Mouse (Mus musculus) limb, embryonic 10.5 days (tissue): ENCODE data around the gene Hoxa1. TPM values are rescaled to one million over a fixed set of nuclear protein-coding genes. Genes with fewer than 3 reads are reported as not detected.

Experiments
- DNase-seq: peaks from one replicate; pipeline ENCODE4 v3.0.0-alpha.2; 2017; ENCODE audit warnings: low spot score
- H3K27ac ChIP-seq: fragments of 300-500 bp; sonication (generic); 2 replicates; pipeline ENCODE4 v1.5.1; 2016; ENCODE audit warnings: mild to moderate bottlenecking
- H3K27me3 ChIP-seq: fragments of 300-500 bp; sonication (generic); 2 replicates; pipeline ENCODE4 v1.6.1; 2016; ENCODE audit warnings: low read depth, mild to moderate bottlenecking; ENCODE audit not compliant: poor library complexity, severe bottlenecking
- H3K36me3 ChIP-seq: fragments of 300-500 bp; sonication (generic); 2 replicates; pipeline ENCODE4 v1.6.1; 2016; ENCODE audit warnings: mild to moderate bottlenecking, moderate library complexity
- H3K4me1 ChIP-seq: fragments of 300-500 bp; sonication (generic); 2 replicates; pipeline ENCODE4 v1.6.1; 2016
- H3K4me3 ChIP-seq: fragments of 300-500 bp; sonication (generic); 2 replicates; pipeline ENCODE4 v1.5.1; 2016; ENCODE audit warnings: mild to moderate bottlenecking, moderate library complexity
- H3K9me3 ChIP-seq: fragments of 300-500 bp; sonication (generic); replicated peaks from 2 replicates; pipeline ENCODE4 v1.6.1; 2016; ENCODE audit warnings: mild to moderate bottlenecking
- WGBS: fragments of 180-500 bp; shearing (Covaris S2); methylation state at CpG from one replicate; pipeline ENCODE4 v1.1.7; 2016; 5-methylcytosine and 5-hydroxymethylcytosine counted together
- polyA plus RNA-seq: library from polyadenylated mRNA; unstranded; fragments of >200 nt; fragmentation: Nextera tagmentation; extraction: Ambion mirVana; gene quantifications from 2 replicates; pipeline ENCODE4 v1.2.1, GENCODE M21; 2016

Hoxa1 gene
- polyA plus RNA-seq, 1 experiment from 2014 or later = 1.3 TPM

DNA sequence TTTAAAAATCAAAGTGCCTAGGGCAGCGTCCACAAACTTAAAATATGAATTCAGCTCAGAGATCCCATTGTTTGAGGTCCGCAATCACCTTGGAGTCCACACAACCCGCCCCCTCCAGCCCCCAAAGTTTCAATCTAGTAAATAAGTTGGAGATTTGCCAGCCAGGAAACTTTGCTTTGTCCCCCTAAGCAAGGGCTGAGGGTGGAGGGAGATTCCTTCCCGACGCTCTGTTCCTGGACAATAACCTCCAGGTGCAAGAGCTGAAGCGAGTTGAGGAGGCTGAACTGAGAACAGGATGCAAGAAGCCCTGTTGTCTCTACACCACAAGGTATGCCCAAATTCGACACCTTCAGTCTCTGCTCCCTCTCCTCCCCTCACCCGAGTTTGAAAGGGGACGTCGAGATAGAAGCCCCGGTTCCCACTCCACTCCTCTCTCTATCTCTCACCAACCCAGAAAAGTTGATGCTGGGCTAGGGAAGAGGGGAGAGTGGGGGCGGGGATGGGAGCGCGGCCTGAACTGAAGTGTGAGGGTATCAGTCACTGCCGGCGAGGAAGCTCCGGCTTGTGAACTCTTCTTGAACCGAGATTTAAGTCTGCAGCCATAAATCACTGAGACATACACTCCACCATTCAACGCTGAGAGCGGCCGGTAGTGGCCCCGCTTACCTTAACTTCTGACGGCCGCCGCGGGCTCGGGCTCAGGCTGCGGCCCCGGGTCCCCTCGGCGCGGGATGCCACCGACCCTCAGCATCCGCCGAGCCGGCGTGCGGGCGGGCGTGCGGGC lies 17.0 kb upstream of the Hoxa1 start:
- Histone ChIP-seq H3K9me3 (no peaks in the 10 kb centered on the region), H3K4me3 (peak overlapping the region; percentile 65), H3K4me1 (peaks cover 100% of the 10 kb centered on the region), H3K36me3 (peaks cover 13% of the 10 kb centered on the region), H3K27ac (peak overlapping the region; percentile 90), H3K27me3 (peaks cover 85% of the 10 kb centered on the region)
- peak; percentile 76 for DNase-seq
- 1% methylated on average over 40 of the region's 41 CpGs for WGBS

DNA sequence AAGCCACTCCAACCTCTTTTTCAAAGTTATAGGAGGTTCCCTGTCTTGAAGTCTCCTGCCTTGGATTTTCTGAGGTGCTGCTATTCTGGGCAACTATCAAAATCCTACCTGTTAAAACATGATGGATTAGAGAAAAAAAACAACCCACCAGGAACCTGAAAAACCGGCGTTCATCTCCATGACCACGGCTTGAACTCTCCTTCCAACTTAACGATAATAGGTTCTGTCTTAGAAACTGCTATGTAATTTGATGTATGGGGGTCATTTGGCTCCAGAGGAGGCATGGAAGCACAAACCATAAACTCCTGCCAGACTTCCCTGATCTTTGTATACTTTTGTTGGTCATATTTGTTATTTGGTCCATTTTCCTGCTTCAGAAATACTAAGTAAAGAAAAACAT lies 15.5 kb upstream of the Hoxa1 start:
- Histone ChIP-seq H3K27ac (peak overlapping the region; percentile 81; the same call in 1 of the 2 replicates), H3K36me3 (peaks cover 20% of the 10 kb centered on the region), H3K27me3 (peaks cover 77% of the 10 kb centered on the region), H3K4me3 (peak overlapping the region; percentile 47; the same call in 1 of the 2 replicates), H3K4me1 (peaks cover 98% of the 10 kb centered on the region), H3K9me3 (no peaks in the 10 kb centered on the region)
- peak; percentile 39 for DNase-seq
- WGBS = 0% methylated on average over 4 of the region's 4 CpGs

DNA sequence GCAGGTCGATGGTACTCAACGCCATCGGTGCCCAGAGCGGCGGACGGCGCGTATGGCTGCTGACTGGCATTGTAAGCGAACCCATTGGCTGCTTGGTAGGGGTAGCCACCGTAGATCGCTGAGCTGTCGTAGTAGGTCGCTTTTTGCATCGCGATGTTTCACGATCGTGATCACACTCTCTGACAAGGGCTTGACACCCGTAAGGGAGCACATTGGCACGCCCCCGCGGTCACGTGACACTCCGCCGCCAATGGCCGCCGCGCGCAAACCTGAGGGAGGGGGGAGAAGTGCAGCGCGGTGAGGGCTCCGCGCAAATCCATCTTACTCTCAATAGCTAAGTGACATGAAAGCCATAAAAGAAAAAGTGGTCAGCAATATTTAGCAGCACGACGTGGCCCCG lies 14.4 kb upstream of the Hoxa1 start:
- peak overlapping the region; percentile 47 for H3K4me3 ChIP-seq
- no peaks in the 10 kb centered on the region for H3K9me3 ChIP-seq
- peaks cover 21% of the 10 kb centered on the region for H3K36me3 ChIP-seq
- peaks cover 98% of the 10 kb centered on the region for H3K4me1 ChIP-seq
- H3K27me3 ChIP-seq = peaks cover 77% of the 10 kb centered on the region
- under 1% methylated on average over 35 of the region's 35 CpGs for WGBS
- peak; percentile 97 for DNase-seq
- peak overlapping the region; percentile 81 for H3K27ac ChIP-seq

DNA sequence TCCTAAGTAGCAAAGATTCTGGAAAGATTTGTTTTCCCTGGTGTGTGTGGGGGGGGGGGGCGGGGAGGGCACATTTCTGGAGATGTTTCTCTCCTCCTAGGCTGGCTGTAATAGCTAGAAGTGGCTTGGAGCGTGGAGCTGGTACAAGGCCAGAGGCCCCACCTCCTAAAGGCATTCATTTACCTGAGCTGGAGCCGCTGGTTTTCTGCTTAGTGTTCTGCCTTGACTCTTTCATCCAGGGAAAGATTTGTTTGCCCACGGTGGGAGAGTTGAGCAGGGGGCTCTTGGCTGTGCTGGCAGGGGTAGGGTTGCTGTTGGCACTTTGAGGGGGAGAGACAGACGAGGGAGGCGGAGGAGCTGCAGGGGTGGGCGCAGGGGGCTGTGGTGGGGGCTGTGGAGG lies 13.8 kb upstream of the Hoxa1 start:
- Histone ChIP-seq H3K27me3 (peaks cover 77% of the 10 kb centered on the region), H3K36me3 (peaks cover 21% of the 10 kb centered on the region), H3K9me3 (no peaks in the 10 kb centered on the region), H3K27ac (peak overlapping the region; percentile 81), H3K4me1 (peaks cover 98% of the 10 kb centered on the region), H3K4me3 (peak overlapping the region; percentile 47)
- DNase-seq = peak; percentile 40
- WGBS = 13% methylated on average over 7 of the region's 7 CpGs

DNA sequence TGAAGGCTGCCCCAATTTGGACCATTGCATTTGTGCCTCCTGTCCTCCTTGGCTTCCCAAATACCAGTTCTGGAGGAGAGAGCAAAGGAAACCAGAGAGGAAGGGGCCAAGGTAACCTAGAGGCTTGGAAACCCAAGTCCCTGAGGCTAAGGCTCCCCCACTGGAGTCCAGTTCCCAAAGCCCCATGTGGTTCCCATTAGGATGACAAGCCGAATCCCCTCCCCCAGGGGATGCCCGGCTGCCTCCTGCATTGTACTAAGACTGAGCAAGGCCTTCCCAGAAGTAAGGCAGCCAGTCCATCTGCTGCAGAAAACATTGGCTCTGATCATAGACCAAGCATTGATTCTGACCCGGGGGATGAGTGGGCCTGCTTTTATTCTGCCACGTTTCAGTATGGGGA lies 13.2 kb upstream of the Hoxa1 start:
- 3% methylated on average over 4 of the region's 4 CpGs for WGBS
- peak overlapping the region; percentile 47 for H3K4me3 ChIP-seq
- peak; percentile 82 for DNase-seq

DNA sequence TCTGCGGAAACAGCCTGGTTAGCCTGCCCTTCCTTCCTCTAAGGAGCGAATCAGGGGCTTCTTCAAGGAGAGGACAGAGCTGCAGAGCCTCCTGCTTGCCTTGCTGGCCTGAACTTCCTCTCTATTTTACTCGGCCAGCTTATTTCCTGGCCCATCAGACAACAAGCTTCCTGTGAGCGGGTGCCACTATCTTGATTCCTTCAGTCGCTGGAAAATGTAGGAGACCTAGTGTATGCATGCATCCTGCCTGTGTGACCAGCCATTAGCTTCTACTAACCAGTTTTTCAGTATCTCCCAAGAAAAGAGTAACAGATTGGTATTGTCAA lies 12.7 kb upstream of the Hoxa1 start:
- Histone ChIP-seq H3K27ac (peak overlapping the region; percentile 81), H3K9me3 (no peaks in the 10 kb centered on the region), H3K27me3 (peaks cover 80% of the 10 kb centered on the region), H3K4me3 (peak overlapping the region; percentile 47), H3K4me1 (peaks cover 98% of the 10 kb centered on the region), H3K36me3 (peaks cover 21% of the 10 kb centered on the region)
- WGBS = 18% methylated on average over 5 of the region's 5 CpGs
- no peak for DNase-seq

More for the DNA sequence above, 13.2 kb upstream of the Hoxa1 start:
- Histone ChIP-seq H3K27me3 (peaks cover 79% of the 10 kb centered on the region), H3K9me3 (no peaks in the 10 kb centered on the region), H3K27ac (peak overlapping the region; percentile 81), H3K36me3 (peaks cover 21% of the 10 kb centered on the region), H3K4me1 (peaks cover 98% of the 10 kb centered on the region)

DNA sequence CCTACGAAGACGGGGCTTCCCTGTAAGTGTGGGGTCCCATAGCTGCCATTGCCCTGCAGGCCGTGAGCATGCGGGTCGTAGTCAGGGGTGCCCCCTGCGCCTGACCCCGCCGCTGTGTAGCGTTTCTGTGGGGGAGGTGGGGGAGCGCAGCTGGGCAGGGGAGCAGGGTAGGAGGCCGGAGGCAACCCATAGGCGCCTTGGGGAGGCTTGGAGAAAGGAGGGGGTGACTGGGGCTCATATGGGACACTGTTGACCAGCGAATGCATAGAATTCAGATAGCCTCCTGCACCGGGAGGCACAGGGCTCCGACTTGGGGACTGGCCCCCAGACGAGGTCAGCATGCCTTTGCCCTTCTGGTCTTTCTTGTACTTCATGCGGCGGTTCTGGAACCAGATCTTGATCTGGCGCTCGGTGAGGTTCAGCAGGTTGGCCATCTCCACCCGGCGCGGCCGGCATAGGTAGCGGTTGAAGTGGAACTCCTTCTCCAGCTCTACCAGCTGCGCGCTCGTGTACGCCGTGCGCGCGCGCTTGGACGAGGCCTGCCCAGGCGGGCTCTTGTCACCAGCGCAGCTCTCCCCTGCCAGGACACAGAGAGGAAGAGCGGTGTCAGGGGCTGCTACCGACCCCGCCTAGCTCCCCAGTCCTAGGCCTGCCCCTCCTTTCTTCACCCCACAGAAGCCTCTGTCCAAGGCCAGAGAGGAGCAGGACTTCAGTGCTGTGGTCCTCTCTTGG lies 12.2 kb upstream of the Hoxa1 start:
- Histone ChIP-seq H3K4me3 (peak overlapping the region; percentile 47), H3K27me3 (peaks cover 75% of the 10 kb centered on the region), H3K4me1 (peaks cover 98% of the 10 kb centered on the region), H3K27ac (peak overlapping the region; percentile 81), H3K9me3 (no peaks in the 10 kb centered on the region), H3K36me3 (peaks cover 21% of the 10 kb centered on the region)
- DNase-seq = peak; percentile 70
- WGBS = 4% methylated on average over 40 of the region's 40 CpGs

DNA sequence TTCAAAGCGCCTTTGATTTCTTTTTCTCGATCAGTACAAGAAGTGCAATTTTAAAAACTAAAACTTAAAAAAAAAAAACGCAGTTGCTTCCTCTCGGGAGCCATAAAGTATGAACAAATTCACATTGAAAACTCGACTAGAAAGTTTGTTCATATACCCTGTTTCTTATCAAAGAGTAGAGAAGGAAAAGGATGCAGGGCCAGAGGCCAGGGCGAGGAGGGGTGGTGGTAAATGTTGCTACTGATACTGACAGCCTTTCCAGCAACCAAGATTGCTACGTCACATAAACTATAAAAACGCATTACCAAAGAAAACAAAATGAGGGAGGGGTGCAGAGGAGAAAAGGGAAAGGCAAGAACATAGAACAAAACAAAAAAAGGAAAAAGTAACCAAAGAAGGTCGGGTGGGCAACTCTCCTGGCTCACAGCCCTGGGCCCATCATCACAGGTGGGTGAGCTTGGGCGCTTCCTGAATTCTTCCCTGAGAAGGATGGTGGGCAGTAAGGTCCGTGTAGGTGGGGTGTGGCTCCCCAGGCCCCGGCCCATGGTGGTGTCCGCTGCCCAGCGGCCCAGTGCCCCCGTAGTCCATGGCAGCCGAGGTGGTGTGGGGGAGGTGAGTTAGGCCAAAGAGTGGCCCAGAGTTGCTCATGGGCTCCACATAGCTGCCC lies 11.5 kb upstream of the Hoxa1 start:
- Histone ChIP-seq H3K36me3 (peaks cover 21% of the 10 kb centered on the region), H3K27me3 (peaks cover 72% of the 10 kb centered on the region), H3K27ac (peak overlapping the region; percentile 81), H3K4me1 (peaks cover 98% of the 10 kb centered on the region), H3K4me3 (peak overlapping the region; percentile 47), H3K9me3 (no peaks in the 10 kb centered on the region)
- 18% methylated on average over 16 of the region's 16 CpGs for WGBS
- DNase-seq = no peak

DNA sequence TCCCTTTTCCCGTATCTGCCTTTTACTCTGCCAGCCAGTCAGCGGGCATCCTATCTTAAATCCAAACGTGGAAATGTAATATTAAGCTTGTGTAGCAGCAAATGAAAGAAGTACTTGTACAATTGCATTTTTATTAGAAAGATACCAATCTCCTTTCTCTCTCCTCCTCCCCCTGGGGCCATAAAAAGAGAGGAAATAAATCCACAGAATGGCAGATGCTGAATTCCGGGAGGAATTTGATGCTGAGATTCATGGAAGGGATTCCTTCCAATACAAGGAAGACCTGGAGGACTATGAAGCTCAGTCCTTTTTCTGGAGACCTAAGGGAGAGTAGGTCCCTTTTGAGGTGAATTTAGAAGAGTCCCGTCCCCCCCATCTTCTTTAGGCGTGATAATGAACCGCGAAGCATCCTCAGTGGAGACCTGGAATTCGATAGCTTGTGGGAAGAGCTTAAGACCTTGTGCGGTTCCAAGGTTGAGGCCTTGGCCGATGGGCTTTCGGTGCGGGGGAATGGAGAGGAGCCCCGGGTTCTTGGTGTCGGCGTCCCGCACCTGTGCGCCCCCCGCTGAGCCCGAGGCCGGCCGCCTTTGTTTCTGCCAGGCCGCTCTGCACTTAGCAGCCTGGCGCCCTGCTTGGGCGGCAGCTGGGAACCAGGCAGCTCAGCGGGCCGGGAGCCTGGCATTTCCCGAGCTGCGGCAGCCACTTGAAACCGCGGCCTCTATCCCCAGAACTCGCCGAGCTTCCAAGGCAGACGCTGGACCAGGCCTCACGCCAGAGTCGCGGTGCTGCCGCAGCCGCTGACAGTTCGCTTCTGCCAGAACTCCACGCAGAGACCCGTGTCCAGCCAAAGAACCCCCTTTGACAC lies 10.3 kb upstream of the Hoxa1 start:
- H3K4me3 ChIP-seq = peak overlapping the region; percentile 41
- WGBS = 3% methylated on average over 42 of the region's 42 CpGs
- DNase-seq = peak; percentile 71
- H3K9me3 ChIP-seq = no peaks in the 10 kb centered on the region
- H3K27me3 ChIP-seq = peaks cover 71% of the 10 kb centered on the region
- H3K36me3 ChIP-seq = peaks cover 21% of the 10 kb centered on the region
- H3K27ac ChIP-seq = peak overlapping the region; percentile 86
- peaks cover 98% of the 10 kb centered on the region for H3K4me1 ChIP-seq

DNA sequence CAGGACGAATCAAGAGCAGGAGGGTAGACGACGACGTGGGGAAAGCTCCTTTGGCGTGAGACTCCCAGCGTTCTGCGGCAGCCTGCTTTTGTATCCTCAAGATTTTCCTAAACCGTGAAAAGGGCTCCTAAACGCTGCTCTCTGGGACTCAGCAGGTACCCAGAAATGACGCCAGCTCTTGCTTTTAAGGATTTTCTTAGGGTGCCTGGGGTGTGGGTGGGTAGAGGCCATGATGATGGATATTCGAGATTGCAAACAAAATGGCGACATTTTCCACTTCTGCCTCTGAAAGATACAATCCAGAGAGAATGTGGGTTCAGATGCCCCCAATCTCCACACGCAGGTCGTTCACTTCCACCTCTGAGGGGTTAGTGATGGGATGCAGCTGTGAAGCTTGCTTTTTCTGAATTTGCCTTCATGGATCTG lies 9.6 kb upstream of the Hoxa1 start:
- Histone ChIP-seq H3K36me3 (peaks cover 21% of the 10 kb centered on the region), H3K4me1 (peaks cover 98% of the 10 kb centered on the region), H3K4me3 (peak overlapping the region; percentile 41), H3K9me3 (no peaks in the 10 kb centered on the region), H3K27ac (peak overlapping the region; percentile 86), H3K27me3 (peaks cover 66% of the 10 kb centered on the region)
- DNase-seq = peak; percentile 47
- WGBS = 9% methylated on average over 14 of the region's 14 CpGs

DNA sequence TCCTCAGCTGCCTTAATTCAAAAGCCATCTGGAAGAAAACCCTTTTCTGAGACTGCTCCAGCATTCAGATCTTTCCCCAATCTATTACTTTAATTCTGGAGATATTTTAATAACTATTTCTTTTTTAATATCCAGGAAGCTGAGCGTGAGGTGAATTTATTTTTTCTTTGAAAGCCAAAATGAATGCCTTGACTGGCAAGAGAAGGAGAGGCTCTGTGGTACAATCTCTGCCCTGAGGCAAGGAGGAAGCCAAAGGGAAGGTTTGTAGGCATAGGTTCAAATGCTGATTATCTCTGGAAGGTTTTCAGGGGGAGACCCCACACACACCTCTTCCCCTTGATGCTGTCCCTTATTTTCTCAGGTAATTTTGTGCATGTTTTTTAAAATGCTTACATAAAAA lies 9.1 kb upstream of the Hoxa1 start:
- Histone ChIP-seq H3K4me1 (peaks cover 96% of the 10 kb centered on the region), H3K4me3 (peak overlapping the region; percentile 41), H3K27me3 (peaks cover 65% of the 10 kb centered on the region), H3K36me3 (peaks cover 19% of the 10 kb centered on the region), H3K27ac (peak overlapping the region; percentile 86), H3K9me3 (no peaks in the 10 kb centered on the region)
- DNase-seq = no peak
- 28% methylated on average over 1 of the region's 1 CpGs for WGBS

DNA sequence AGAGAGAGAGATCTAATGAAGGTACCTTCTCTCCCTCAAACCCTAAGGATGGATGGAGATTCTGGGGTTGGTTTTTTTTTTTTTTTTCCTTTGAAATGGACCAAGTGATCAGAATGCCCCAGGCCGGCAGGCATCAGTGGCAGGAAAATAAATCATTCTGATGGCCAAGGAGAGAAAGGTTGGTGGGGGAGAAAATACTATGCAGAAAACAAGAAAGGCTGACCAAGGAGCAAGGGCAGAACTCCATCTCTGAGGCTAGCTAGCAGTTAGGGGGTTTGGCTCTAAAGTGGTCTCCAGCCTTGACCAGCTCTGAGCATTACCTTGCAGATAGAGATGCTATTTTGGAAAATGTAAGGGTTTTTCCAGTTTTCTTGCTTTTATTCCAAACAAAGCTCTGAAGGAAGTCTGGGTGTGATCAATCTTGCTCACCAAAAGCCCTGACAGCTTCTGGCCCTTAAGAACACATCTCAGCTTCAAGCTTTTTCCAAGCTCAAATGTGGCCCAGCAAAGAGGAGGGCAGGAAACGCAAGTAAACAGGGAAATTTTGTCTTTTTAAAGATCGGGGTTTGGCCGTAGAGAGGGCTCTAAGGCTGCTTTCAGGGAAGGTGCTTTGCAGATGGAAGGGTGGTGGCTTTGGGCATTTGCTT lies 8.4 kb upstream of the Hoxa1 start:
- H3K4me3 ChIP-seq = peak overlapping the region; percentile 41; the same call in 1 of the 2 replicates
- 2% methylated on average over 4 of the region's 4 CpGs for WGBS
- DNase-seq = peak; percentile 48
- H3K27me3 ChIP-seq = peaks cover 58% of the 10 kb centered on the region
- no peaks in the 10 kb centered on the region for H3K9me3 ChIP-seq
- peak overlapping the region; percentile 90 for H3K27ac ChIP-seq
- peaks cover 15% of the 10 kb centered on the region for H3K36me3 ChIP-seq
- peaks cover 95% of the 10 kb centered on the region for H3K4me1 ChIP-seq
